Mouse (Mus musculus) cerebellum, adult 2 months (tissue): ENCODE results near the gene Gm10134. TPM values are rescaled to one million over a fixed set of nuclear protein-coding genes. Genes with fewer than 3 reads are reported as not detected.

Experiments
- DNase-seq, 2 experiments: peaks; one replicate each; pipeline ENCODE4 v3.0.0; 2021
- H3K27ac ChIP-seq: fragments of 200-500 bp; 2 replicates; pipeline ENCODE4 v1.5.1; 2012; ENCODE audit warnings: low read length, control low read depth, inconsistent platforms; ENCODE audit not compliant: insufficient read depth
- H3K27me3 ChIP-seq: fragments of 200-500 bp; 2 replicates; pipeline ENCODE4 v1.6.1; 2012; ENCODE audit warnings: inconsistent platforms, mild to moderate bottlenecking, low read length, moderate library complexity; ENCODE audit not compliant: control insufficient read depth, insufficient read depth
- H3K4me1 ChIP-seq: fragments of 200-500 bp; 2 replicates; pipeline ENCODE4 v1.6.1; 2011; ENCODE audit warnings: low read length; ENCODE audit not compliant: control insufficient read depth, insufficient read depth
- H3K4me3 ChIP-seq: fragments of 200-500 bp; replicated peaks from 2 replicates; pipeline ENCODE3; 2011; ENCODE audit warnings: mild to moderate bottlenecking, low read depth, low read length, control low read depth; ENCODE audit not compliant: insufficient read depth
- CTCF ChIP-seq: fragments of 200-500 bp; IDR thresholded peaks from 2 replicates; pipeline ENCODE4 v1.5.1; 2011; ENCODE audit warnings: low read depth, mild to moderate bottlenecking, control low read depth, low read length, moderate library complexity, borderline replicate concordance; ENCODE audit not compliant: insufficient read depth
- POLR2A ChIP-seq: fragments of 200-500 bp; IDR thresholded peaks from 2 replicates; pipeline ENCODE4 v1.6.1; 2011; ENCODE audit warnings: low read length, control low read depth, borderline replicate concordance; ENCODE audit not compliant: insufficient read depth
- WGBS: fragments of 180-500 bp; shearing (Covaris S2); methylation state at CpG from one replicate; pipeline ENCODE4 v1.1.7; 2018; 5-methylcytosine and 5-hydroxymethylcytosine counted together
- polyA plus RNA-seq: library from polyadenylated mRNA; depleted of rRNA; stranded (reverse); fragments of >200 nt; gene quantifications from 2 replicates; pipeline ENCODE4 v1.2.3, GENCODE M21; 2012; rRNA removed

The Gm10134 gene
- 0.48 TPM in 1 of 2 replicates, not detected in the other for polyA plus RNA-seq

DNA sequence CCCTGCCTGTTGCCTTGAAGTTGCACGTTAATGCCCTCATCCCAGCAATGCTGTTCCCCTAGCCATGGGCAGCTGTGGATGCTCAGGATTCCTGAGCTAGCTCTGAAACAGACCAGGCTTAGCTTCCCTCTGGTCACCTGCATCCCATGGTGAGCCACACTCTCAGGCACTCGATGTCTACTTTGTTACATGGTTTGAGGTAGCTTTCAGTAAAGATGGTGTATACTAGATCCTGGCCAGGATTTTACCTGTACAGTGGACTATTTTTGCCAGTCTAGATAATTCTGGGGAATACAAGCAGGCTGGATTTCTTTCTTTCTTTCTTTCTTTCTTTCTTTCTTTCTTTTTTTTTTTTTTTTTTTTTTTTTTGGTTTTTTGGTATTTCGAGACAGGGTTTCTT lies at the start of gene Gm10134:
Gene Gm10134 (plus strand): TSS at position 301 of the 400 bp plus-strand sequence.
- no peaks in the 10 kb centered on the region for H3K4me1 ChIP-seq
- H3K27me3 ChIP-seq = no peaks in the 10 kb centered on the region
- DNase-seq = no peak
- no peak within 1 kb of the TSS for H3K27ac ChIP-seq
- no peak within 1 kb of the TSS for H3K4me3 ChIP-seq
- WGBS = 79% methylated on average over 3 of the region's 3 CpGs
- TF ChIP-seq POLR2A (no peak), CTCF (no peak)

- 26% methylated on average over 1 of the region's 1 CpGs for WGBS
- Histone ChIP-seq H3K4me3 (no peak overlapping the region), H3K4me1 (peaks cover 5% of the 10 kb centered on the region; the same call in 1 of the 2 replicates), H3K27ac (no peak overlapping the region), H3K27me3 (no peaks in the 10 kb centered on the region)
- TF ChIP-seq CTCF (no peak), POLR2A (no peak)
- peak in 1 of 2 experiments; percentile 28 for DNase-seq
Measured at GRCm38 (mm10) chr2:28456616-28457015, 49.3 kb upstream of the Gm10134 start.

GRCm38 (mm10) chr2:28463919-28464318 lies 42.0 kb upstream of the Gm10134 start:
- WGBS = 56% methylated on average over 3 of the region's 3 CpGs
- DNase-seq = peak; percentile 65 to 81

DNA sequence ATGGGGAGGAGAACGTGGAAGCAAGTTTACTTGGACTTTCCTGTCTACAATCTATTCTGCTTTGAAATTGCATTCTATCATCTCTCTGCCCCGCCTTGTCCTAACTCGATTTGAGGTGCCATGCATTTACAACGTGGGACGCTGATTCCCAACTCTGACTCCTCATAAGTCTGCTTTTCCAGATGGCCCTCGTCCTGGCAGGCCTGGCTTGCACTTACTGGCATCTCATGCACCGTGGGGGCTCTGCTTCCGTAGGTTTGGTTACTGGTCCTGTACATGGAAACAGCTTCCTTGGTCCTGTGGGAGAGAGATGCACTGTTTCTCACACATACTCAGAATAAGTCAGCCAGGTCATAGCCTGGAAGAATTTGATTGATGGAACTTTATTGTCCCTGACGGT lies 41.0 kb upstream of the Gm10134 start:
- Histone ChIP-seq H3K4me1 (peaks cover 3% of the 10 kb centered on the region), H3K27ac (no peak overlapping the region), H3K4me3 (no peak overlapping the region), H3K27me3 (no peaks in the 10 kb centered on the region)
- WGBS = 67% methylated on average over 9 of the region's 9 CpGs
- DNase-seq = no peak
- no peak for TF ChIP-seq POLR2A

More at GRCm38 (mm10) chr2:28463919-28464318, 42.0 kb upstream of the Gm10134 start:
- H3K27me3 ChIP-seq = no peaks in the 10 kb centered on the region
- no peak overlapping the region for H3K4me3 ChIP-seq
- H3K27ac ChIP-seq = no peak overlapping the region
- TF ChIP-seq CTCF (peak; percentile 67), POLR2A (no peak)
- peaks cover 2% of the 10 kb centered on the region for H3K4me1 ChIP-seq

DNA sequence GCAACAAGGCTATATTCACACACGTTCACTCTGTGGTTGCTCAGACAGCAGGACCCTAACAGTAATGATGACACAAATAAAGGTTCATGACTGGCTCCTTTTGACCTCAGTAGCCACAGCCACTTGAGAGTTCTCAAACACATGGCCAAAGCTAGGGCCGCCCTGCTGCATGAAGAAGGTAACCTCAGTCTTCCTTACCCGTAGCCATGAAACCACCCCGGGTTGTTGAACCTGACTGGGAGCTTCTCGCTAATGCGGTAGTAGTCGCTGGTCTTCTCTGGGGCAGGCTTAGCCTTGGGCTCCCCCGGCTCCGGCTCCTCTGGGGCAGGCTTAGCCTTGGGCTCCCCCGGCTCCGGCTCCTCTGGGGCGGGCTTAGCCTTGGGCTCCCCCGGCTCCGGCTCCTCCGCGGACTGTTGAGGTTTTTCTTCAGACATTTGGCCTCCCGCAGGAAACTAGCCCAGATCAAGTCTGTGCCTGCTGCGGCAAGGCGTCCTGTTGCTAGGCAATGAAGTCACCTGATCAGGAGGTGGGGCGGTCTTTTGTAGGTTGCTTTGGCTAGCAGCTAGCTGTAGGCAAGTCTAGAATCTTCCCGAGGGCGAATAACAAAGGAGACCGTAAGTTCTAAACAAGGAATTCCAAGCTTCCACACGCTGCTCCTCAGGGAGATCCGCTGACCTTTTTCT lies 39.9 kb upstream of the Gm10134 start, which contains the start of gene 1700007K13Rik:
Gene 1700007K13Rik (minus strand): TSS at position 497 of the 683 bp plus-strand sequence.
- peak; percentile 80 to 87 for DNase-seq
- no peak within 1 kb of the TSS for H3K27ac ChIP-seq
- 4% methylated on average over 25 of the region's 25 CpGs for WGBS

DNA sequence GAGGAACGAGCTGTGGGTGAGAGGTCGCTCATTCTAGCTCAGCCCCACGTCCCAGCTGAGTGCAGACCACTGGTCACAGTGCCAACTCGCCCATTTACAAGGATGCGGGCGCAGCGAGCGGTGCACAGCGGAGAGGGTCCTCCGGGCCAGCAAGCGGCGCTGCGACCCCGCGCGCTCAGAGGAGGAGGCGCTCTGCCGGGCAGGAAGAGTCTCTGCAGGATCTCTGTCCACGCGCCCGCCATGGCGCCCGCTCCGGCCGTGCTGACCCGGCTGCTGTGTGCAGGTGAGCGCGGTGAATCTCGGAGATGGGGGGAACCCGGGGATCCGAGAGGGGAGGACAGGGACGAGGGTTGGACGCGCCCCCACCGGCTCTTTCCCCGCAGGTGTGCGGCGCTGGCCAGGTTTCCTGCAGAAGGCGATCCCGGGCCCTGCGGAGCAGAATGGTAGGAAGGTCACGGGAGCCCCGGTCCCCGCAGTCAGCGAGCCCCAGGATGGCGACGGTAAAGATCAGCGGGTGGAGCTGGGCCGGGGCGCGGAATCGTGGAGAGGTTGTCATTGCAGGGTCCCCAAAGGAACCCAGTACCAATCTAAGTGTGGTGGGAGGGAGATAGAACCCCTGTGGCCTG lies 37.9 kb upstream of the Gm10134 start, which contains the start of gene Mrps2:
Gene Mrps2 (plus strand): TSS at position 207 of the 626 bp plus-strand sequence.
- Histone ChIP-seq H3K4me1 (peaks cover 3% of the 10 kb centered on the region), H3K27me3 (no peaks in the 10 kb centered on the region), H3K27ac (peak within 1 kb of the TSS; percentile 36), H3K4me3 (peak within 1 kb of the TSS; percentile 62)
- WGBS = under 1% methylated on average over 52 of the region's 52 CpGs
- peak; percentile 83 for TF ChIP-seq POLR2A
- TF ChIP-seq CTCF = peak; percentile 78
- DNase-seq = peak; percentile 87 to 88

More for the DNA sequence above, 39.9 kb upstream of the Gm10134 start, which contains the start of gene 1700007K13Rik:
- peaks cover 3% of the 10 kb centered on the region for H3K4me1 ChIP-seq
- peak within 1 kb of the TSS; percentile 14 for H3K4me3 ChIP-seq
- no peak for TF ChIP-seq CTCF
- TF ChIP-seq POLR2A = no peak
- H3K27me3 ChIP-seq = no peaks in the 10 kb centered on the region

DNA sequence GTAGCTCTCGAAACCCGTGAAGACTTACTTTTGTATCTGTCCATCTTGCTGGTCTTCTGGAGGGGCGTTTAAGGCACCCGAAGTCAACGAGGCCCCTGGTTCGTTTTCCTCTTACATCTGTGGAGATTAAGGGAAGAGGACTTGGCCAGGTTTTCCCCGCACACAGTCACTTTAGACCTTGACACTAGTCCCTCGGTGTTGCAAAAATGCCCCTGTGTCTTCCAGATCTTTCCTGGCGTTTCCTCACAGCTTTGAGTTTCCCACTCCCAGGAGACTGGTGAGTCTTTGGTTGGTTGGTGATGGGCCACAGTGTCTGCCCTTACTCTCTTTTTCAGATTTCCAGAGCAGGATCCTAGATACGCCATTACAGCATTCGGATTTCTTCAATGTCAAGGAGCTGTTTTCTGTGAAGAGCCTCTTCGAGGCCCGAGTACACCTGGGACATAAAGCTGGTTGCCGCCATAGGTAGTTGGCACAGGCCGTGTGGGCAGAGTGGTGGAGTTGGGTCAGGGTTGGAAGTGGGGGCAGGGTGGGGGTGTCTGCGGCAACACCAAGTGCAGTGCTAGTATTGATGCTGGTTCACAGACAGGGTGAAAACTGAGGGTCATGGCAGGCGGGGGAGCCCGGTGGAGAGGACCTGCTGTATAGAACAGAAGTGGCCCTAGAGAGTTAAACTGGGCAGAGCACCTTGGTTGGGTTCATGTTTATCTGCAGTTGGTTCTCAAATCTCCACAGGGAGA lies 37.2 kb upstream of the Gm10134 start:
- TF ChIP-seq CTCF (no peak), POLR2A (no peak)
- no peak for DNase-seq
- H3K4me1 ChIP-seq = peaks cover 3% of the 10 kb centered on the region
- peak overlapping the region; percentile 62 for H3K4me3 ChIP-seq
- H3K27me3 ChIP-seq = no peaks in the 10 kb centered on the region
- WGBS = 44% methylated on average over 18 of the region's 18 CpGs
- peak overlapping the region; percentile 36; the same call in 1 of the 2 replicates for H3K27ac ChIP-seq
